Mouse (Mus musculus): ENCODE data around the gene Vmn1r115.
"Not testable (repeated sequence)": the region's sequence is repeated elsewhere in the genome, so short reads cannot be mapped to it uniquely, and the experiment has no call there.

The Vmn1r115 gene

DNA sequence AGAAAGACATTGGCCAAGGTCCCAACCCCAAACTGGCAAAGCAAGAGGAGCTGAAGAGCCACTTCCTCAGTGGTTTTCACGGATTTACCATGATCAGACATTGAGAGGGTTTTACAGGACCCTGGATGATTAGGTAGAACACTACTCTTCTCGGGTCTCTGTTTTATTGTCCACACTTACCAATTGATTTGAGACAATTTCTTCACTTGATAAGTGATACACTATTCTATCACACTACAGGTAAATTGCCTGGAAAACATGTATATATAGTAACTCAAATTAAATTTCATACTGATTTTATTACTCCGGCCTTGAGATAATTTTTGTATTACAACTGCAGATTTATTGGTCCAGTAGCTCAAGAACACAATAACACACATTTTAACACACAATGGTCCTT lies at the start of gene Vmn1r115:
Gene Vmn1r115 (minus strand): TSS at position 101 of the 400 bp plus-strand sequence.
- DNase-seq, result not testable (repeated sequence)

DNA sequence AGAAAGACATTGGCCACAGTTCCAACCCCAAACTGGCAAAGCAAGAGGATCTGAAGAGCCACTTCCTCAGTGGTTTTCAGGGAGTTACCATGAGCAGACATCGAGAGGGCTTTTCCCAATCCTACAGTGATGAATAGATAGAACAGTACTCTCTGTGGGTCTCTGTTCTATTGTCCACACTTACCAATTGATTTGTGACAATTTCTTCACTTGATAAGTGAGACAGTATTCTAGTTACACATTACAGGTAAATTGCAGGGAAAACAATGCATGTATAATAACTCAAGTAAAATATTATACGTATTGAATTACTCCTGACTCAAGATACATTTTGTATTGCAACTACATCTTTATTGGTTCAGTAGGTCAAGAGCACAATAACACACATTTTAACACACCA lies 39.2 kb upstream of the Vmn1r115 start, which contains the start of gene Vmn1r117:
Gene Vmn1r117 (minus strand): TSS at position 101 of the 400 bp plus-strand sequence.
- DNase-seq, result not testable (repeated sequence)

DNA sequence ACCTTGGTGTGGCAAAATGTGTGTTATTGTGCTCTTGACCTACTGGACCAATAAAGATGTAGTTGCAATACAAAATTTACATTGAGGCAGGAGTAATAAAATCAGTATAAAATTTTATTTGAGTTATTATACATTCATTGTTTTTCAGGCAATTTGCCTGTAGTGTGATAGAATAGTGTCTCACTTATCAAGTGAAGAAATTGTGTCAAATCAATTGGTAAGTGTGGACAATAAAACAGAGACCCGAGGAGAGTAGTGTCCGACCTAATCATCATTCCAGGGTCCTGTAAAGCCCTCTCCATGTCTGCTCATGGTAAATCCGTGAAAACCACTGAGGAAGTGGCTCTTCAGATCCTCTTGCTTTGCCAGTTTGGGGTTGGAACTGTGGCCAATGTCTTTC lies 27.2 kb upstream of the Vmn1r115 start, which contains the start of gene Vmn1r116:
Gene Vmn1r116 (plus strand): TSS at position 301 of the 400 bp plus-strand sequence.
- not testable (repeated sequence) for DNase-seq

DNA sequence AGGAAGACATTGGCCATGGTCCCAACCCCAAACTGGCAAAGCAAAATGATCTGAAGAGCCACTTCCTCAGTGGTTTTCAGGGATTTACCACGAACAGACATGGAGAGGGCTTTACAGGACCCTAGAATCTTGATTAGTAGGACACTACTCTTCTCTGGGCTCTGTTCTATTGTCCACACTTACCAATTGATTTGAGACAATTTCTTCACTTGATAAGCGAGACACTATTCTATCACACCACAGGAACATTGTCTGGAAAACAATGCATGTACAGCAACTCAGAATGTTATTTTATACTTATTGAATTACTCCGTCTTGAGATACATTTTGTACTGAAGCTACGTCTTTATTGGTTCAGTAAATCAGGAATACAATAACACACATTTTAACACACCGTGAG lies 32.7 kb downstream of the Vmn1r115 start, which contains the start of gene Vmn1r114:
Gene Vmn1r114 (minus strand): TSS at position 101 of the 400 bp plus-strand sequence.
- DNase-seq, result not testable (repeated sequence)

Measured in lung, postnatal 10 days (tissue).